Mouse (Mus musculus): Measurements from ENCODE around the gene Gpr18. TPM values are rescaled to one million over a fixed set of nuclear protein-coding genes. Genes with fewer than 3 reads are reported as not detected.

Gene Gpr18
- total RNA-seq, 2 experiments from 2014 or later, result 0.28 to 0.29 TPM

DNA sequence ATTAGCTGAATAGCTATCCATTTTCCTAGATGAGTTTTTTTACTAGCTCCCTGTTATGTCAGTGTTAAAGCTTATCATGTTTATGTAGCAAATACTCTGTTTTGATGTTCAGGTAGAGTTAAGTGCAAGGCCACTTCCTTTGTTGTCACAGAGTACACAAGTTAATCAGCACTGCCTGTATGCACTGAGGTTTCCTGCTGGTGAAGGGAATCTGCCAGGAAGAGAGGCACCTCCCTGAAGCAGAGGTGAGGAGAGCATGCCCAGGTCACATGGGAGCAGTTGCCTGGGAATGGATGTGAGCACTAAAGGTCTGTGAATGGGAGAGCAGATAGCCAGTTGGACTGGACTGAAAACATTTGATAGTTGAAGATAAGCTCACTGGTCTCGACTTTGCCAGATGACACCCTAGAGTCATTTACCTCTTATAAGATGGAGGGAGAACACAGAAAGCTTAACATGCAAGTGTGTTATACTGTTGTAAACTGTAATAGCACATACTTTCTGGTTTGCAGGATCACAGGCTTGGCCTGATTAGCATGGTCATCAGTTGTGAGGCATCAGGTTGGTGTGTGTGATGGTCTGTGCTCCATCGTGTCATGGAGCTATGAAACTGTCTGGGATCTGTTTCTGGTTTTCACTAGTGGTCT is 35.9 kb upstream of the Gpr18 start:
- no peak for DNase-seq (ENCODE audit: low spot score)
- intact Hi-C loops (cut with DNase I), result no loop called here

DNA sequence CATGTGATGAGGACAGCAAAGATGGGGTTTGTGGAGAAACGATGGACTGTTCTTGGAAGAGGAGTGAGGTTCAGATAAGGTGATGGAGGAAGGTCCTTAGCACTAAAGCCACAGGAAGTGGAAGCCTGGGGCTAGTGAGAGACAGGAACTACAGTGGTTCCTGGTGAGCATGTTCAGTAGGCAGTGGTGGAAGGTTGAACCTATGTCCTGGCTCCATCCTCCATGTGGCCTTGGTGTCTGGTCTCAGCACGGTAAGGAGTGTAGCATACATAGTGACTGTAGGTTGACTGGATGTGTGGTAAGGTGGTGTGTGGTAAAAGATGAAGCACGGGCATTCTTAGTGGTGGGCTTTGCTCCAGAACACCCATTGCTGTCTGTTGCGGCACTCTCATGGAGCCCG is 34.3 kb upstream of the Gpr18 start:
- intact Hi-C loops (cut with DNase I), result no loop called here
- no peak for DNase-seq (ENCODE audit: low spot score)

DNA sequence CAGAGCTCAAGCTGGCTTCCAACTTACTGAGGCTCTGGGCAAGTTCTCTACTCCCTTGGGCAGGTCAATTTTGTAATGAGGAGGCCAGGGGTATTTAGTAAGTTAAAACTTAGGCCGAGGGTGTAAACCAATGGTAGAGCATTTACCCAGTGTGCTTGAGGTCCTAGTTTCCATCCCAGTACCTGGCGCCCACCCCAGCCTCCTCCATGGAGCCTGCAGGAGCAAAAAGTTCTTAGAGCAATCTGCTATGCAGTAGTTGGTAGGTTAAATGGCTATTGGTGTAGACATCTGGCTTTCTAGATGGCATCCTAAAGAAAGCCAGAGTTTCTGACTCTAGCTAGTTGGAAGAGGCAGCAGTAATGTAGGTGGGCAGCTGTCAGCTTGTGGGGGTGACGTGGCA is 33.9 kb upstream of the Gpr18 start:
- intact Hi-C loops (cut with DNase I), result no loop called here
- no peak for DNase-seq (ENCODE audit: low spot score)

DNA sequence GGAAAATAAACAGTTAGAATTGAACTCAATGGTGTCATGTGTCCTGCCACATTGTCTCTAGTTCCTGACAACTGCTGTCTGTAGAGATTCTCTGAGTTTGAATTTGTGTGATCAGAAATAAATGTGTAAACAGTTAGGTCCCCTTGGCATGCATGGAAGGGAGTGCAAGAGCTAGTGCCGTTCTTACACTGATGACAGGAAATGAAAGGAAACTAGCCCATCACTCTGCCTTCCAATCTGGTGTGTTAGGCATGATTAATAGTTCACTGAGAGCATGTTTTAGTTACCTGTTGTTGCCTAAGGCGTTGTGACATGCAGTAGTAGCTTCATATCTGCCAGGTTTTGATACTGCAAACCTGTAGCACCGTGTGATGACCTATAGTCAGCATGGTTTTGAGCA is 32.4 kb upstream of the Gpr18 start:
- DNase-seq (ENCODE audit: low spot score), result no peak
- intact Hi-C loops (cut with DNase I), result no loop called here

GRCm38 (mm10) chr14:121947201-121947760 is 31.7 kb upstream of the Gpr18 start:
- DNase-seq (ENCODE audit: low spot score), result no peak
- intact Hi-C loops (cut with DNase I), result no loop called here

DNA sequence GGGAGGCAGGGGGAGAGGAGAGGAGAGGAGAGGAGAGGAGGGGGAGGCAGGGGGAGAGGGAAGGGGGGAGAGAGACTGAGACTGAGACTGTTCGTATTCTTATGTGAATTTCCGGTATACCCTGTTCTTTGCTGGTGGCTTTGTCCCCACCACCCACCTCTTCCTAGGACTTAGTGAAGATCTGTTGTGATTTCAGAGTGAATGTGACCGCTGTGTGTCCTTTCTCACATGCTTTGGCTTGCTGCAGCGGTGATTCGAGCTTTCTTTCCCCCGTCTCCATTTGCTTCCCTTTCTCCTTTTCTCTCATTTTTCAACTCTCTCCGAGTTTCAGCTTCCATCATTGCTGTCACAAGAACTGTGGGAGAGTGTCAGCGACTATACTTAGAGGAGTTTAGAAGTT is 31.1 kb upstream of the Gpr18 start:
- DNase-seq (ENCODE audit: low spot score), result no peak
- intact Hi-C loops (cut with DNase I), result no loop called here

DNA sequence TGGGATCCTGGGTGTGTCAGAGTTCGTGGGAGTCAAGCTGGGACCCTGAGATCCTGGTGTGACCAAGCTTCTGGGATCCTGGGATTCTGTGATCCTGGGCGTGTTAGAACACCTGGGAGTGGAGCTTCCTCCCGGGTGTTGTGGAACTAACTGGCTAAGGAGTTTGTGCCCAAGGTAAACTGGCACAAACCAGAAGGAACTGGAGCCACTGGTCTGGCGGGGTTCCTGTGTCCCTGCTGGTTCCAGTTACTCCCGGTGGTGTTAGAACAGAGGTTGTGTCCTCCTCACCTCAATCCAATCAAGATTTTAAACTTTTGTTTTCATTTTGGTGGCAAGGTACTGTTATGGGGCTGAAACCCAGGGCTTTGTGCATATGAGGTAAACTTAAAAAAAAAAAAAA is 30.6 kb upstream of the Gpr18 start:
- DNase-seq (ENCODE audit: low spot score), result no peak
- intact Hi-C loops (cut with DNase I), result no loop called here

GRCm38 (mm10) chr14:121939582-121939981 is 24.0 kb upstream of the Gpr18 start:
- no peak for DNase-seq (ENCODE audit: low spot score)
- intact Hi-C loops (cut with DNase I), result no loop called here

DNA sequence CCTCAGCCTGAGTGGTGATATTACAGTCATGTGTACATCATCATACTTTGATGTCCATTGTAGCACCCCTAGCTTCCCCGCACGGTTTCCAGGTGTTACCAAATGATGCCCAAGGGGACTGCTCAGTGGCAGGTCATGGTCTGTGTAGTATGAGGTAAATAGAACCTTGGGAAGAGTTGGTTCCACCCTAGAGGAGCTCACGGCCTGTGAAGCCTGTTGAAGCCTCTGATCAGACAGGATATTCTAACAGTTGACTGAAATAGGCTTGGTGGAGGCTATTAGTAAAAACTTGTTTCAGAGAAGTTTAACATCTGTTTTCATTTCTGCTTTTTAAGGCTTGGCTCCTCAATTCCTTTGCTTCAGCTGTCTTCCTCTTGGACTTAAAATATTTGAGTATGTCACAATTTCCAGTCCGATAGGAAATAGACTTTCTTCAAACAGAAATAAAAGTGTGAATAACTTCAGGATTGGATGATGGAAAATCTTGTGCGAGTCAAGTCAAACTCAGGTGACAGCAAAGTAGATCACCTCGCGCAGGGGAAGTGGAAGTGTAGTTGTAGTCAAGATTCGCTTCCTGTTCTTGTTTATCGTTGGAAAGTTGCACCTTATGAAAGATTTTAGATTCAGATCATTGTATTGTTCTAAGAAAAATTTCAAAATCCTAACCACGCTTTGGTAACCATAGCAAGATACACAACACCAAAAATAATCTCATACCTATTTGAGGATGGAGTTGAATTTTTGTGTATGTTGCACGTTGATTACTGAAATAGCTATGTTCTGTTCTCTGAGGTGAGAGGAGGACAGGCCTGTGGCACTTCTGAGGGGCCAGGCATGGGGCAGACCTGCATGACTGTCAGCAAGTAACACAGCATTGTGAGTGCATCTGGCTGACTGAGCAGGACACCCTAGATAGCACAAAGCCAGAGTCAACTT is 22.9 kb upstream of the Gpr18 start:
- DNase-seq (ENCODE audit: low spot score), result no peak
- intact Hi-C loops (cut with DNase I), result no loop called here

DNA sequence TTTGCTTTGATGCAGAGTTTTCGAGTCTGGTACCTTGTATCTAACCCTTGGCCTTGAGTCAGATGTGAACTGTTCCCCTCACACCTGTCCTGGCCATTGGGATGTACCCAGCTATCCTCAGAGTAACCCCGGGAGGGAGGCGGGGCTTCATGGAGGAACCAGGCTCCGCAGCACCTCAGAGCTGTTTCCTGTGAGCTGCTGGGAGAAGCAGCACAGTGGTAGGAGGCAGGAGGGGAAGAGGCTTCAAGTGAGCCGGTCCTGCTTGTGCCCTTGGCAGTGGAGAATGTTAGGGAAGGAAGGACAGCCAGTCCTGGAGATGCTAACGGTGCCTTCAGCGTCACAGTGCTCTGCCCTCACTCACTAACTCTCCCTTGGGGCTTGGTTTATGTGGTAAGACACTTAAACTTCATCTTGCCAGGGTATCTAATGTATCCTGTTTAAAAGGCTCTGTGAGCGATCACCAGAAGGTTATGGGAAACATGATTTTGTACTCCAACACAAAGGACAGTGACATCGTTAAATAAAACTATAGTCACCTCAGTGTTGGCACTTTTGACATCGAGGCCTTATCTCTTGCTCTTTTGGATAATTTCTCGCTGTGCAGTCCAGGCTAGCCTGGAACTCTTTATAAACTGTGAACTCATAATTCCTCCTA is 22.1 kb upstream of the Gpr18 start:
- no peak for DNase-seq (ENCODE audit: low spot score)
- intact Hi-C loops (cut with DNase I), result no loop called here

- intact Hi-C loops (cut with DNase I), result no loop called here
- DNase-seq (ENCODE audit: low spot score), result no peak
These were observed 21.3 kb upstream of the Gpr18 start for GRCm38 (mm10) chr14:121936856-121937255.

DNA sequence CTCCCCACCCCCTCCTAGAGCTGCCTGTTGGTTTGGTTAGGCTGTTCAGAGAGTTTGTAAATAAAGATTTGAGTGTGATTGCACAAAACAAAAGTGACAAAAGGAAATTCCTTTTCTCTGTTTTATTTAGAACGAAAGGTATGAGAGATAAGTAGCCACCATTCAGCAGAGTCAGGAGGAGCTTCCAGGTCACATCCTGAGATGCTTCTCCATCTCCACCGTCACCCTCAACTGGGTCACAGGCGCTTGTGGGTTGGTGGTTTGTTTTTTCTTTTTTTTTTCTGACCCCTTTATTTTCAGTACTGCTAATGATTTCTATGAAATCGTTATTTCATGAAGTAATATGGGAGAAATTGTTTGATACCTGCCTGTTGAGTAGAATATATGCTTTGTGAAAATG is 20.8 kb upstream of the Gpr18 start:
- intact Hi-C loops (cut with DNase I), result no loop called here
- DNase-seq (ENCODE audit: low spot score), result no peak

- DNase-seq (ENCODE audit: low spot score), result no peak
- intact Hi-C loops (cut with DNase I), result loop anchor here (5.0 kb wide), 1 partner anchor 53 kb away; no protein-coding TSS in a partner anchor
These were observed 19.0 kb upstream of the Gpr18 start for GRCm38 (mm10) chr14:121934597-121934946.

DNA sequence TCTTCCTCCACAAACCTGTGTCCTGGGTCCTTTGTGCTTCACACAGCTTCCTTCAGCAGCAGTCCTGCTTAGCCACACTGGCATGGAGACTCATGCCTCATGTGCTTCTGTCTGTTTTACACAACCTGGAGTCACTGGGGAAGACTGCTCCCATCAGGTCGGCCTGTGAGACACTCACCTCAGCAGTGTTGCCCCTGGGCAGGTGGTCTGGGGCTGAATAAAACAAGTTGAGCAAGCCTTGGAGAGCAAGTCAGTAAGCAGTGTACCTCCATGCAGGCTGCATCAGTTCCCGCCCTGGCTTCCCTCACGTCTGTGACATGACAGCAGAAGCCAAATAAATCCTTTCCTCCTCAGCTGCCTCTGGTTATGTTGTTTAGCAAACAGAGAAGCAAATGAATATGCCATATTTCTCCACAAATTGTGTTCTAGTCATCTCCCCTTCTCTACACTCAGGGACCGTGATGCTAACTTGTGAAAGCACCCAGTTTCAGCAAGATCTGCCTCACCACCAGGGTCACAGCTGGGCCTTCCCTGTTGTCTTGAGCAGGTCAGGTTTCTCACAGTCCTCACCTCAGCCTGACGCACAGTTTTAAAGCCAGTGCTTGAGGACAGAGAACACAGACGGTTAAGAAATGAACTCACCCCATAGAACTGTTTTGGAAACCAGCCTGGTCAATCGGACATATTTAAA is 18.5 kb upstream of the Gpr18 start:
- intact Hi-C loops (cut with DNase I), result loop anchor here (5.0 kb wide), 1 partner anchor 53 kb away; no protein-coding TSS in a partner anchor
- DNase-seq (ENCODE audit: low spot score), result no peak

GRCm38 (mm10) chr14:121932180-121932579 is 16.6 kb upstream of the Gpr18 start:
- intact Hi-C loops (cut with DNase I), result loop anchor here (5.0 kb wide), 1 partner anchor 55 kb away; no protein-coding TSS in a partner anchor

DNA sequence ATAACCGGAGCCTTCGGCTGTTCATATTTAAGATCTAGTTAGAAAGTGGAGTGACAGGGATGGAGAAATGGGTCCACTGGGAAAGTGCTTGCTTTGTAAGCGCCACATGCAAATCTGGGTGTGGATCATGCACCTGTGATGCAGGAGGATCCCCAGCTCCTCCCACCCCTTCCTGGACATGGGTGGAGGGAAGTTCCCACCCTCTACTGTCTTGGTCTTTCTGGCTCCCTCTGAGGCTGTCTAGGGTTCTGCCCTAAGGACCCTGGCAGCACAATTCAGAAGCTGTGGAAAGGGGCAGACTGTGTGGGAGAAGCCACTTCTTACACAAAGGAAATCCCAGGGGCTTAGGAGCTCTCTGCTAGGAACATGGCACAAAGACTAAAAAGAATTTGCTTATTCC is 16.0 kb upstream of the Gpr18 start:
- DNase-seq (ENCODE audit: low spot score), result no peak
- intact Hi-C loops (cut with DNase I), result loop anchor here (5.0 kb wide), 1 partner anchor 56 kb away; no protein-coding TSS in a partner anchor

More at GRCm38 (mm10) chr14:121932180-121932579, 16.6 kb upstream of the Gpr18 start:
- no peak for DNase-seq (ENCODE audit: low spot score)

GRCm38 (mm10) chr14:121930731-121931383 is 15.3 kb upstream of the Gpr18 start:
- no peak for DNase-seq (ENCODE audit: low spot score)
- intact Hi-C loops (cut with DNase I), result loop anchor here (5.0 kb wide), 1 partner anchor 56 kb away; no protein-coding TSS in a partner anchor

DNA sequence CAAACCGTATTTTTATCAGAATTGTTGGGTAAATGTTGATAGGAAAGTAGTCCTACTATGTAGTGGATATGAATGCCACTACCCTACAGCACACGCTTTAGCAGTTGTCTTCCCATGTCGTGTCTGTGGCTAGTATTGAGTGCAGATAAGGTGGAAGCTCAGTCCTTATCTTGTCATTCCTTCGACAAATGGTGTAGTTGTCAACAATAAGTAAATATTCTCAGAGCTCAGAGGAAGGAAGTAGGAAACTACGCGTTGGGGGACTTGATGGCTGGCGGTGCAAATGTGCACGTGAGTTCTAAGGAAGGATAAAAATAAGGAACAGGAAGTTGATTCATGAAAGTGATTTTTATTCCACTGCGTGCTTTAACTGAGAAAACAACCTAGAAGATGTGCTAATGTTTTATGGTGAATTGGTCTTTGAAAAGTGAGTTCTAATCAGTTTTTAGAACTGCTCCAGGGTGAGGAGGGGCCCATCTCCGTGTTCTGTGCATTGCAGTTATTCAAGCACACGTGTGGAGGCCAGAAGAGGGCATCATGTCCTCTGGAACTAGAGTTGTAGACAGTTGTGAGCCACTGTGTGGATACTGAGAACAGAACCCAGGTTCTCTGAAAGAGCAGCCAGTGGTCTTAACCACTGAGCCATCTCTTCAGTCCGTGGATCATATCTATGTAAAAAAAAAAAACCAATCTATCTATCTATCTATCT is 13.8 kb upstream of the Gpr18 start:
- DNase-seq (ENCODE audit: low spot score), result no peak
- intact Hi-C loops (cut with DNase I), result loop anchor here (10.0 kb wide), 1 partner anchor 205 kb away; no protein-coding TSS in a partner anchor

Measured in heart, postnatal 25 days (tissue).